Mouse (Mus musculus) stomach, postnatal 0 days (tissue): ENCODE results near the gene Cst6. TPM values are rescaled to one million over a fixed set of nuclear protein-coding genes. Genes with fewer than 3 reads are reported as not detected.

ENCODE experiments used
- ATAC-seq: fragments of 200-750 bp; cut with Nextera tagmentation; 2 replicates; pipeline ENCODE4 v1.8.0; 2017; ENCODE audit not compliant: low FRiP score, low TSS enrichment
- DNase-seq: peaks from one replicate; pipeline ENCODE4 v3.0.0-alpha.2; 2016; ENCODE audit warnings: low spot score
- H3K27ac ChIP-seq: fragments of 300-500 bp; sonication (generic); replicated peaks from 2 replicates; pipeline ENCODE4 v1.5.1; 2014; ENCODE audit warnings: mild to moderate bottlenecking, control low read depth
- H3K27me3 ChIP-seq: fragments of 300-500 bp; sonication (generic); 2 replicates; pipeline ENCODE4 v1.6.1; 2014; ENCODE audit warnings: low read length; ENCODE audit not compliant: control insufficient read depth, insufficient read depth
- H3K36me3 ChIP-seq: fragments of 300-500 bp; sonication (generic); 2 replicates; pipeline ENCODE4 v1.6.1; 2014; ENCODE audit warnings: low read length, mixed read lengths; ENCODE audit not compliant: control insufficient read depth, insufficient read depth
- H3K4me1 ChIP-seq: fragments of 300-500 bp; sonication (generic); replicated peaks from 2 replicates; pipeline ENCODE4 v1.6.1; 2014; ENCODE audit warnings: antibody characterized with exemption; ENCODE audit not compliant: control insufficient read depth, insufficient read depth
- H3K4me2 ChIP-seq: fragments of 300-500 bp; sonication (generic); replicated peaks from 2 replicates; pipeline ENCODE4 v1.6.1; 2014; ENCODE audit warnings: low read depth, mild to moderate bottlenecking, control low read depth, moderate library complexity
- H3K4me3 ChIP-seq: fragments of 300-500 bp; sonication (generic); 2 replicates; pipeline ENCODE4 v1.5.1; 2014; ENCODE audit warnings: low read depth, low read length, control low read depth
- H3K9ac ChIP-seq: fragments of 300-500 bp; sonication (generic); 2 replicates; pipeline ENCODE4 v1.6.1; 2014; ENCODE audit warnings: mild to moderate bottlenecking, low read length, control low read depth, mixed read lengths
- H3K9me3 ChIP-seq: fragments of 300-500 bp; sonication (generic); 2 replicates; pipeline ENCODE4 v1.6.1; 2016; ENCODE audit warnings: low read length; ENCODE audit not compliant: control insufficient read depth
- CTCF ChIP-seq: IDR thresholded peaks from 2 replicates; pipeline ENCODE4 v1.5.1; 2016; ENCODE audit warnings: antibody characterized with exemption, low read depth, mild to moderate bottlenecking, moderate library complexity
- EP300 ChIP-seq: optimal IDR thresholded peaks from 2 replicates; pipeline ENCODE3; 2016; ENCODE audit warnings: antibody characterized with exemption
- WGBS: fragments of 180-500 bp; shearing (Covaris S2); extraction: QIAGEN DNeasy Blood & Tissue Kit; methylation state at CpG from one replicate; pipeline ENCODE4 v1.1.7; 2014; 5-methylcytosine and 5-hydroxymethylcytosine counted together
- polyA plus RNA-seq: library from polyadenylated mRNA; unstranded; fragments of >200 nt; fragmentation: Nextera tagmentation; extraction: Ambion mirVana; gene quantifications from 2 replicates; pipeline ENCODE4 v1.2.1, GENCODE M21; 2015

Cst6 gene
- polyA plus RNA-seq, 1 experiment from 2014 or later = 316 TPM

- Histone ChIP-seq H3K4me2 (no peak overlapping the region), H3K27me3 (no peaks in the 10 kb centered on the region), H3K27ac (no peak overlapping the region), H3K4me3 (no peak overlapping the region), H3K9ac (no peak overlapping the region), H3K4me1 (no peaks in the 10 kb centered on the region), H3K36me3 (no peaks in the 10 kb centered on the region), H3K9me3 (no peaks in the 10 kb centered on the region)
- ATAC-seq (peak; percentile 77), DNase-seq (peak; percentile 64)
- TF ChIP-seq CTCF (no peak), EP300 (no peak)
- WGBS = 62% methylated on average over 19 of the region's 19 CpGs
Observed at GRCm38 (mm10) chr19:5327970-5328369, 21.4 kb downstream of the Cst6 start.

DNA sequence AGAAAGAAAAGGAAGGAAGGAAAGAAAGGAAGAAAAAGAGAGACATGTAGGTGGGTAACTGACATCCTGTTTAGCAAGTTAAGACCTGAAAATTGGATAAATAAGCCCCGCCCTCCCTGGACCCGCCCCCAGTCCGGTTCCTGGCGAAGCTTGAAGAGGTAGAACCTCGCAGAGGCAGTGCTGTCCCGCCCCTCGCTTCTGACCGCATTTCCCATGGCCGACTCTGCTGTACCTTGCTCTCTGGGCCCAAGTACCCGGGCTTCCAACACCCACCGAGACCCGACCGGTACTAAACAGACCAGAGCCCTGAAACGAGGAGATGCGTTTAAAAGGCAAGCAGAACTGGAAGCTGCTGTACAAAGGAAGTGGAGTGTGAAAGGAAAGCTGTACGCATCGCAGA is 25.6 kb downstream of the Cst6 start:
- Histone ChIP-seq H3K4me2 (no peak overlapping the region), H3K27me3 (no peaks in the 10 kb centered on the region), H3K4me1 (no peaks in the 10 kb centered on the region), H3K36me3 (no peaks in the 10 kb centered on the region), H3K27ac (no peak overlapping the region), H3K4me3 (no peak overlapping the region), H3K9me3 (no peaks in the 10 kb centered on the region), H3K9ac (no peak overlapping the region)
- DNase-seq = peak; percentile 40
- 50% methylated on average over 17 of the region's 17 CpGs for WGBS
- TF ChIP-seq CTCF = no peak
- TF ChIP-seq EP300 = no peak
- ATAC-seq = no peak

DNA sequence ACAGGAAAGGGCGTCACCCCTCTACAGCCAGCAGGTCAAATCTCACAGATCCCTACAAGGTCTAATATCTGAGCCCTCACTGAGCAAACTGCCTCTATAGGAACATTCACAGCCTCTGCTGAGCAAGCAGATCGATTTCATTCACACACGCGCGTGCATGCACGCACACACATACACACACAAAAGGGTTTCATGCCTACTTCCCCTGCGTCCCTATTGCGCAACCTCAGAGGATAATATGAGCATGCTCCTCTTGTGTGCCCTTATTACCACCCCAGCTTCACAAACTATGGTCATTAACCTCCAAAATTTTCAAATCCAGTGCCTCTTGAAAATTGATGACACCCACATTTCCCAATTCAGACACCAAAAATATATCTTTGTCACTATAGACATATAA is 36.2 kb downstream of the Cst6 start:
- Histone ChIP-seq H3K9ac (no peak overlapping the region), H3K9me3 (no peaks in the 10 kb centered on the region), H3K4me2 (no peak overlapping the region), H3K27me3 (no peaks in the 10 kb centered on the region), H3K36me3 (no peaks in the 10 kb centered on the region), H3K27ac (no peak overlapping the region), H3K4me3 (no peak overlapping the region), H3K4me1 (no peaks in the 10 kb centered on the region)
- no peak for ATAC-seq
- no peak for DNase-seq
- TF ChIP-seq CTCF (no peak), EP300 (no peak)
- WGBS = 84% methylated on average over 8 of the region's 8 CpGs

DNA sequence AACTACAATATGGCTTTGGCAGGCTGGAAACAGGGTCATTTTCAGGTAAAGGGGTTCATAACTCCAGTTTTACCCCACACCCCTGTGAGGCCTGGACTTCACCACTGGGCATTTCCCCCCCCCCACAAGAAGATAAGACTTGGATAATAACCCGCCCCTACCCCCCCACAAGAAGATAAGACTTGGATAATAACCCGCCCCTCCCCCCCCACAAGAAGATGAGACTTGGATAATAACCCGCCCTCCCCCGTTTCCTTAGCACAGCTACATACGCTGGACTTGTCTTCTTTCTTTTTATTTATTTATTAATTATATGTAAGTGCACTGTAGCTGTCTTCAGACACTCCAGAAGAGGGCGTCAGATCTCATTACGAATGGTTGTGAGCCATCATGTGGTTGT is 40.3 kb downstream of the Cst6 start:
- Histone ChIP-seq H3K4me3 (no peak overlapping the region), H3K4me2 (no peak overlapping the region), H3K27ac (no peak overlapping the region), H3K9me3 (no peaks in the 10 kb centered on the region), H3K27me3 (no peaks in the 10 kb centered on the region), H3K36me3 (no peaks in the 10 kb centered on the region), H3K9ac (no peak overlapping the region), H3K4me1 (no peaks in the 10 kb centered on the region)
- 83% methylated on average over 7 of the region's 7 CpGs for WGBS
- TF ChIP-seq CTCF (no peak), EP300 (no peak)
- ATAC-seq = no peak
- DNase-seq = no peak

DNA sequence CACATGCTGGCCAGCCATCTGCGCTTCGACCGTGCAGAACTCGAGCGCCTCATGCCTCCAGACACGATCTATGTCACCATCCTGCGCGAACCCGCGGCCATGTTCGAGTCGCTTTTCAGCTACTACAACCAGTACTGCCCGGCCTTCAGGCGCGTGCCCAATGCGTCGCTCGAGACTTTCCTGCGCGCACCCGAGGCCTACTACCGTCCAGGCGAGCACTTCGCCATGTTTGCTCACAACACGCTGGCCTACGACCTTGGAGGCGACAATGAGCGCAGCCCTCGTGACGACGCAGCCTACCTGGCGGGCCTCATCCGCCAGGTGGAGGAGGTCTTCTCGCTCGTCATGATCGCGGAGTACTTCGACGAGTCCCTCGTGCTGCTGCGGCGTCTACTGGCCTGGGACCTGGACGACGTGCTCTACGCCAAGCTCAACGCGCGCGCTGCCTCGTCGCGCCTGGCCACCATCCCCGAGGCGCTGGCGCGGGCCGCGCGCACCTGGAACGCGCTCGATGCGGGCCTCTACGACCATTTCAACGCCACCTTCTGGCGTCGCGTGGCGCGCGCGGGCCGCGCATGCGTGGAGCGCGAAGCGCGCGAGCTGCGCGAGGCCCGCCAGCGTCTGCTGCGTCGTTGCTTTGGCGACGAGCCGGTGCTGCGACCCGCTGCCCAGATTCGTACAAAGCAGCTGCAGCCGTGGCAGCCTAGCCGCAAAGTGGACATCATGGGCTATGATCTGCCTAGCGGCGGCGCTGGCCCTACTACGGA is 42.2 kb downstream of the Cst6 start:
- TF ChIP-seq CTCF = no peak
- no peak for TF ChIP-seq EP300
- Histone ChIP-seq H3K27ac (no peak overlapping the region), H3K4me1 (no peaks in the 10 kb centered on the region), H3K27me3 (no peaks in the 10 kb centered on the region), H3K36me3 (no peaks in the 10 kb centered on the region), H3K4me3 (peak overlapping the region; percentile 26), H3K9ac (no peak overlapping the region), H3K4me2 (peak overlapping the region; percentile 47), H3K9me3 (no peaks in the 10 kb centered on the region)
- WGBS = 48% methylated on average over 91 of the region's 98 CpGs
- peak; percentile 33; the same call in 1 of the 2 replicates for ATAC-seq
- DNase-seq = peak; percentile 31

DNA sequence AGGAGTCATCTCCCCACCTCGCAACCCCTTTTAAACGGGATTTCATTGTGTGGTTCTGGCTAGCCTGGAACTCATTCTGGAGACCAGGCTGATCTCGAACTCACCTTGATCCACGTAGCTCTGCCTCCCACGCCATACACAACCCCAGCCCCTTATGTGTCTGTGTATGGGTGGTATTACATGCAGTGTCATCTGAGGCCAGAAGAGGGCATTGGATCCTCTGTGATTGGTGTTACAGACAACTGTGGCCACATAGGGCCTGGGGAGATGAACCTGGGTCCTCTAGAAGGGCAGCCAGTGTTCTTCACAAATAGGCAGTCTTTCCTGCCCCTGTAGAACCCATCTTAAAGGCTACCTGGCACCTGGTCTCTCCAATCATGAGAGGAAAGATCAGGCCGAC is 43.1 kb downstream of the Cst6 start:
- 85% methylated on average over 6 of the region's 6 CpGs for WGBS
- 0 out of 2 replicates have a peak, but pooled peaks have one; percentile 3 for ATAC-seq
- Histone ChIP-seq H3K27me3 (no peaks in the 10 kb centered on the region), H3K4me1 (no peaks in the 10 kb centered on the region), H3K9me3 (no peaks in the 10 kb centered on the region), H3K36me3 (no peaks in the 10 kb centered on the region), H3K9ac (no peak overlapping the region), H3K4me2 (no peak overlapping the region), H3K4me3 (no peak overlapping the region), H3K27ac (no peak overlapping the region)
- TF ChIP-seq CTCF (peak; percentile 60), EP300 (no peak)
- no peak for DNase-seq
